In genomic region chr19:57506591-57506990, GRCm38 (mm10) we compare ENCODE assay signal across 28 mouse cellular contexts. TPM values are rescaled to one million over a fixed set of nuclear protein-coding genes. Genes with fewer than 3 reads are reported as not detected.
DNase-seq lines count a peak whose midpoint lies in the region; ATAC-seq and TF ChIP-seq lines count a peak whose summit lies in the region.
"Had no signal": no experiment of that assay in that cellular context is flagged by ENCODE, and none has a peak within 500 bp of the region (broad histone marks: within the 10 kb centered on the region; RNA-seq: fewer than 3 reads in every experiment).

No protein-coding gene starts in this region.

- ATAC-seq in kidney, embryonic 16.5 days (ENCODE audit: low FRiP score, low TSS enrichment): no peak
- ATAC-seq in lung, embryonic 14.5 days (ENCODE audit: insufficient read depth): peak; percentile 38; the same call in 1 of the 2 replicates
- ATAC-seq: CD4-positive, CD25-positive, alpha-beta regulatory T cell, adult 4 months; forebrain, embryonic 16.5 days; intestine, postnatal 0 days; liver, embryonic 12.5 days; liver, postnatal 0 days; midbrain, embryonic 13.5 days had no signal

- DNase-seq in kidney, postnatal 10 days: no peak
- DNase-seq in lung, embryonic 14.5 days: peak; percentile 87
- no peak for DNase-seq in lung, postnatal 4 days
- peak; percentile 37 for DNase-seq in adipocyte (ENCODE audit: low spot score)
- peak; percentile 9 for DNase-seq in lung, postnatal 25 days (ENCODE audit: low spot score)
- DNase-seq in thymus, postnatal 4 days: no peak
- no peak for DNase-seq in gastrocnemius, adult 18-20 months (ENCODE audit: low spot score)
- DNase-seq: adrenal gland, adult 2 months; adrenal gland, postnatal 36 days; cerebellum, adult 18-20 months; cerebellum, postnatal 14 days; heart, adult 2 months; layer of hippocampus, adult 9-11 months; liver, postnatal 0 days; right cerebral cortex, postnatal 25 days; thymus, postnatal 25 days had no signal

- WGBS in kidney, embryonic 16.5 days: 23% methylated on average over 5 of the region's 5 CpGs
- 16% methylated on average over 5 of the region's 5 CpGs for WGBS in lung, embryonic 14.5 days

- no peak overlapping the region for H3K4me3 ChIP-seq in kidney, embryonic 16.5 days (ENCODE audit: low read length)
- H3K4me3 ChIP-seq in lung, embryonic 14.5 days (ENCODE audit: low read depth, low read length): no peak overlapping the region
- H3K4me3 ChIP-seq: erythroblast, embryonic 14.5 days; heart, adult 2 months; heart, embryonic 12.5 days; limb, embryonic 12.5 days; liver, embryonic 12.5 days; megakaryocyte, embryonic 14.5 days; midbrain, embryonic 13.5 days; stomach, embryonic 15.5 days had no signal

- H3K4me1 ChIP-seq in kidney, embryonic 16.5 days (ENCODE audit: insufficient read depth, low read length): 0 out of 2 replicates have a peak, but pooled peaks cover 11% of the 10 kb centered on the region
- peaks cover 18% of the 10 kb centered on the region for H3K4me1 ChIP-seq in lung, embryonic 14.5 days (ENCODE audit: insufficient read depth)
- H3K4me1 ChIP-seq: liver, embryonic 12.5 days; megakaryocyte, embryonic 14.5 days had no signal

- H3K9ac ChIP-seq in kidney, embryonic 16.5 days (replicated peaks; ENCODE audit: low read length): no peak overlapping the region
- no peak overlapping the region for H3K9ac ChIP-seq in lung, embryonic 14.5 days
- H3K9ac ChIP-seq: heart, embryonic 12.5 days; hindbrain, embryonic 14.5 days; limb, embryonic 12.5 days; liver, embryonic 12.5 days; liver, postnatal 0 days; midbrain, embryonic 13.5 days; stomach, embryonic 15.5 days had no signal

- H3K4me2 ChIP-seq in kidney, embryonic 16.5 days (replicated peaks; ENCODE audit: low read depth, low read length): no peak overlapping the region
- H3K4me2 ChIP-seq in lung, embryonic 14.5 days: no peak overlapping the region
- H3K4me2 ChIP-seq: heart, embryonic 12.5 days; hindbrain, embryonic 14.5 days; limb, embryonic 12.5 days; liver, embryonic 12.5 days; midbrain, embryonic 13.5 days; stomach, embryonic 15.5 days had no signal

- H3K36me3 ChIP-seq in kidney, embryonic 16.5 days (ENCODE audit: insufficient read depth, low read length): no peaks in the 10 kb centered on the region
- no peaks in the 10 kb centered on the region for H3K36me3 ChIP-seq in lung, embryonic 14.5 days (ENCODE audit: insufficient read depth)
- H3K36me3 ChIP-seq: heart, embryonic 12.5 days; limb, embryonic 12.5 days; liver, embryonic 12.5 days; midbrain, embryonic 13.5 days; stomach, embryonic 15.5 days had no signal

- H3K27ac ChIP-seq in kidney, embryonic 16.5 days (ENCODE audit: low read length): peak overlapping the region; percentile 5; the same call in 1 of the 2 replicates
- 0 out of 2 replicates have a peak overlapping the region, but pooled peaks have one; percentile 2 for H3K27ac ChIP-seq in lung, embryonic 14.5 days (ENCODE audit: low read depth)
- H3K27ac ChIP-seq: heart, adult 2 months; hindbrain, embryonic 14.5 days; limb, embryonic 12.5 days; liver, embryonic 12.5 days; midbrain, embryonic 13.5 days; stomach, embryonic 15.5 days had no signal

- no peaks in the 10 kb centered on the region for H3K9me3 ChIP-seq in kidney, embryonic 16.5 days (ENCODE audit: low read length)
- no peaks in the 10 kb centered on the region for H3K9me3 ChIP-seq in lung, embryonic 14.5 days (ENCODE audit: low read depth, low read length)
- H3K9me3 ChIP-seq: heart, embryonic 12.5 days; limb, embryonic 12.5 days; liver, embryonic 12.5 days; megakaryocyte, embryonic 14.5 days; midbrain, embryonic 13.5 days; stomach, embryonic 15.5 days had no signal

- no peaks in the 10 kb centered on the region for H3K27me3 ChIP-seq in kidney, embryonic 16.5 days (ENCODE audit: insufficient read depth, low read length)
- H3K27me3 ChIP-seq in lung, embryonic 14.5 days (ENCODE audit: insufficient read depth, low read length): no peaks in the 10 kb centered on the region
- H3K27me3 ChIP-seq: heart, embryonic 12.5 days; limb, embryonic 12.5 days; liver, embryonic 12.5 days; midbrain, embryonic 13.5 days; stomach, embryonic 15.5 days had no signal

- no peak for TF ChIP-seq CTCF in lung, embryonic 14.5 days (IDR thresholded peaks at IDR 0.05; ENCODE audit: low read depth)

RNA-seq across cellular contexts. Expression of gene Trub1, which starts 53.9 kb away (rescaled TPM):
- polyA plus RNA-seq in kidney, embryonic 16.5 days (2015; fragmentation: Nextera tagmentation; extraction: Ambion mirVana): 25.8 and 26.6 TPM in 2 replicates
- polyA plus RNA-seq in lung, embryonic 14.5 days (2014; fragmentation: Nextera tagmentation; extraction: Ambion mirVana): 29.2 and 29.6 TPM in 2 replicates
- total RNA-seq in gastrocnemius, adult 18-20 months (2021): 1 to 10 TPM; 4.1 to 5.1 TPM

Comparison
In these comparisons a context has a peak if more than half of its experiments do, and no peak if none do; other contexts are left out.
1. DNase-seq: peak in lung, embryonic 14.5 days (single experiment), adipocyte (single experiment) and lung, postnatal 25 days (single experiment); none in kidney, postnatal 10 days (single experiment), lung, postnatal 4 days (0 of 2), thymus, postnatal 4 days (single experiment) and gastrocnemius, adult 18-20 months (single experiment).